Mouse (Mus musculus): ENCODE results near the gene Cd22. TPM values are rescaled to one million over a fixed set of nuclear protein-coding genes. Genes with fewer than 3 reads are reported as not detected.

Cd22 gene
- polyA plus RNA-seq, 1 experiment from 2014 or later, result 0.59 TPM

Other genes with a start within 250 kb of the Cd22 start
- not detected in 2 replicates for gene Etv2, start 244.5 kb downstream of the Cd22 start, polyA plus RNA-seq (2015; fragmentation: Nextera tagmentation; extraction: Ambion mirVana)
- 102 and 107 TPM in 2 replicates for gene Rbm42, start 230.0 kb downstream of the Cd22 start, polyA plus RNA-seq (2015; fragmentation: Nextera tagmentation; extraction: Ambion mirVana)
- gene Haus5, start 215.3 kb downstream of the Cd22 start, polyA plus RNA-seq (2015; fragmentation: Nextera tagmentation; extraction: Ambion mirVana), result 38.7 and 40.5 TPM in 2 replicates
- gene Pmis2, start 208.7 kb downstream of the Cd22 start, polyA plus RNA-seq (2015; fragmentation: Nextera tagmentation; extraction: Ambion mirVana), result not detected in 2 replicates
- 3.2 and 4.7 TPM in 2 replicates for gene 2200002J24Rik, start 181.4 kb downstream of the Cd22 start, polyA plus RNA-seq (2015; fragmentation: Nextera tagmentation; extraction: Ambion mirVana)
- gene Atp4a, start 168.1 kb downstream of the Cd22 start, polyA plus RNA-seq (2015; fragmentation: Nextera tagmentation; extraction: Ambion mirVana), result 1.3 and 2.0 TPM in 2 replicates
- 220 and 257 TPM in 2 replicates for gene Tmem147, start 150.8 kb downstream of the Cd22 start, polyA plus RNA-seq (2015; fragmentation: Nextera tagmentation; extraction: Ambion mirVana)
- gene Gapdhs, start 136.7 kb downstream of the Cd22 start, polyA plus RNA-seq (2015; fragmentation: Nextera tagmentation; extraction: Ambion mirVana), result 0.10 and 0.33 TPM in 2 replicates
- 1.4 TPM in 2 replicates for gene Sbsn, start 128.9 kb downstream of the Cd22 start, polyA plus RNA-seq (2015; fragmentation: Nextera tagmentation; extraction: Ambion mirVana)
- 4.6 and 5.3 TPM in 2 replicates for gene Dmkn, start 116.6 kb downstream of the Cd22 start, polyA plus RNA-seq (2015; fragmentation: Nextera tagmentation; extraction: Ambion mirVana)
- gene Krtdap, start 92.4 kb downstream of the Cd22 start, polyA plus RNA-seq (2015; fragmentation: Nextera tagmentation; extraction: Ambion mirVana), result 1.9 and 2.8 TPM in 2 replicates
- gene Ffar2, start 56.6 kb downstream of the Cd22 start, polyA plus RNA-seq (2015; fragmentation: Nextera tagmentation; extraction: Ambion mirVana), result 10.9 and 15.5 TPM in 2 replicates
- gene Ffar3, start 24.2 kb downstream of the Cd22 start, polyA plus RNA-seq (2015; fragmentation: Nextera tagmentation; extraction: Ambion mirVana), result 0.54 and 0.83 TPM in 2 replicates
- 0.25 and 0.27 TPM in 2 replicates for gene Ffar1, start 18.8 kb downstream of the Cd22 start, polyA plus RNA-seq (2015; fragmentation: Nextera tagmentation; extraction: Ambion mirVana)
- gene Mag, start 34.5 kb upstream of the Cd22 start, polyA plus RNA-seq (2015; fragmentation: Nextera tagmentation; extraction: Ambion mirVana), result 0.24 and 0.40 TPM in 2 replicates
- gene Hamp2, start 44.3 kb upstream of the Cd22 start, polyA plus RNA-seq (2015; fragmentation: Nextera tagmentation; extraction: Ambion mirVana), result not detected in 2 replicates
- 0.41 TPM in 1 of 2 replicates, not detected in the other for gene Hamp, start 63.7 kb upstream of the Cd22 start, polyA plus RNA-seq (2015; fragmentation: Nextera tagmentation; extraction: Ambion mirVana)
- 17.5 and 18.1 TPM in 2 replicates for gene Usf2, start 76.5 kb upstream of the Cd22 start, polyA plus RNA-seq (2015; fragmentation: Nextera tagmentation; extraction: Ambion mirVana)
- gene Lsr, start 93.1 kb upstream of the Cd22 start, polyA plus RNA-seq (2015; fragmentation: Nextera tagmentation; extraction: Ambion mirVana), result 146 and 163 TPM in 2 replicates
- gene Fam187b, start 93.4 kb upstream of the Cd22 start, polyA plus RNA-seq (2015; fragmentation: Nextera tagmentation; extraction: Ambion mirVana), result 10.1 and 11.4 TPM in 2 replicates
- gene Fxyd5, start 162.1 kb upstream of the Cd22 start, polyA plus RNA-seq (2015; fragmentation: Nextera tagmentation; extraction: Ambion mirVana), result 21.7 and 29.8 TPM in 2 replicates
- 20.3 and 20.7 TPM in 2 replicates for gene Fxyd7, start 171.1 kb upstream of the Cd22 start, polyA plus RNA-seq (2015; fragmentation: Nextera tagmentation; extraction: Ambion mirVana)
- 64.5 and 80.1 TPM in 2 replicates for gene Fxyd1, start 176.9 kb upstream of the Cd22 start, polyA plus RNA-seq (2015; fragmentation: Nextera tagmentation; extraction: Ambion mirVana)
- gene Lgi4, start 179.0 kb upstream of the Cd22 start, polyA plus RNA-seq (2015; fragmentation: Nextera tagmentation; extraction: Ambion mirVana), result 1.5 TPM in 2 replicates
- 70.8 and 77.4 TPM in 2 replicates for gene Fxyd3, start 196.4 kb upstream of the Cd22 start, polyA plus RNA-seq (2015; fragmentation: Nextera tagmentation; extraction: Ambion mirVana)
- 37.9 and 47.0 TPM in 2 replicates for gene Hpn, start 234.9 kb upstream of the Cd22 start, polyA plus RNA-seq (2015; fragmentation: Nextera tagmentation; extraction: Ambion mirVana)
- gene Scn1b, start 246.7 kb upstream of the Cd22 start, polyA plus RNA-seq (2015; fragmentation: Nextera tagmentation; extraction: Ambion mirVana), result 1.6 and 1.8 TPM in 2 replicates

All from intestine, embryonic 15.5 days (tissue).